Mouse (Mus musculus) spleen, postnatal 10 days (tissue): Measurements from ENCODE around the gene Pdik1l.
"Not testable (repeated sequence)": the region's sequence is repeated elsewhere in the genome, so short reads cannot be mapped to it uniquely, and the experiment has no call there.

Experiments
- DNase-seq, 2 experiments: peaks; one replicate each; pipeline ENCODE4 v3.0.0; 2021 to 2022; ENCODE audit warnings: low spot score in 2 of 2

Pdik1l gene

DNA sequence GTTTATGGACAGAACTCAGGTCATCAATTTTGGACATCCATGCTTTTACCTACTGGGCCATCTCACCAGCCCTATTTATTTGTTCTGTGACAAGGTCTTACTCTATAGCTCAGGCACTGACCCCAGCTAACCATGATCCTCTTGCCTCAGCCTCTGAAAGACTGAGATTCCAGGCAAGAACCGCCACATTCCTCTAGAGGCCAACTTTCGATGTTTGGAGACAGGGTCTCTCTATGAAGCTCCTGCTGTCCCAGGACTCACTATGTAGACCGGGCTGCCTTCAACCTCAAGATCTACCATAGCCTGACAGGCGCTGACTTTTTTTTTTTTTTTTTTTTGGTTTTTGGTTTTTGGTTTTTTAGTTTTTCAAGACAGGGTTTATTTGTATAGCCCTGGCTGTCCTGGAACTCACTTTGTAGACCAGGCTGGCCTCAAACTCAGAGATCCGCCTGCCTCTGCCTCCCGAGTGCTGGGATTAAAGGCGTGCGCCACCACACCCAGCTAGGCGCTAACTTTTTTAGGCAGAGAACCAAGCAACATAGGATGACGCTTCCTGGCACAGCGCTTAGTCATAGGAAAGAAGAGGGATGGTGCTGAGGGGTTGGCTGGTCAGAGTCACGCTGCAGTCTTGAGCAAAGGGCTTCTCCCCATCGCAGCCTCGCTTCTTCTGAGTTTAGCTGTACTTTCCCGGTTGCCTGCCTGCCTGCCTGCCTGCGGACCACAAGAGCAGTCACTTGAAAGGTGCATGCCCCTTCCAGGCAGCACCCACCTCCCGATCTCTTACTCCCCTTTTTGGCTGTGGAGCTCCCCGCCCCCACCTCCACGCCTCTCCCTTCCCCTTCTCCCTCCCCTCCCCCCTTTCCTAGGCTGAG is 11.2 kb upstream of the Pdik1l start:
- no peak for DNase-seq

DNA sequence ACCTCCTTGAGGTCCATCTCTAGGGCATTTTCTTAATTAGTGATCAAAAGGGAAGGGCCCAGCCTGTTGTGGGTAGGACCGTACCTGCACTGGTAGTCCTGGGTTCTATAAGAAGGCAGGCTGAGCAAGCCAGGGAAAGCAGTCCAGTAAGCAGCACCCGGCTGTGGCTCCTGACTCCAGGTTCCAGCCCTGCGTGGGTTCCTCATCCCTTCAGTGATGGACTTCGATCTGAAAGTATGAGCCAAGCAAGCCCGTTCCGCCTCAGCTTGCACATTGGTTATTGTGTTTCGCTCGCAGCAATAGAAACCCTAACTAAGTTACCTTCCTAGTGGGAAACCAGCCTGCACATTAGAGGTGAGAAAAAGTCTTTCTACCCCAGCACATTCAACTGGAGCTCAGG is 9.7 kb upstream of the Pdik1l start:
- DNase-seq = no peak

DNA sequence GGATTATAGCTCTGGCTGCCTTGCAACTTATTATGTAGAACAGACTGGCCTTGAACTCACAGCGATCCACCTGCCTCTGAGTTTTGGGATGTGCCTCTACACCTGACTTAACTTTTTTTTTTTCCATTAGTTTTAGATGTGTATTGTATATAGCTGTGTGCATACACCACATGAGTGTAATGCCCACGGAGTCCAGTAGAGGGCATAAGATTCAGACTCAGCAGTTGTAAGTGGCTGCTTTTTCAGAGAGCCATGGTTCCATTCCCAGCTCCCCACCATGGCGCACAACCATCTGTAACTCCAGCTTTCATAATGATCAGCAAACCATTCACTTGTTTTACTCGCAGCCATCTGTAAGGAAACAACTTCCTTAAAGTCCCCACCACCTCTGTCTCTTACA is 8.8 kb upstream of the Pdik1l start:
- DNase-seq = no peak

DNA sequence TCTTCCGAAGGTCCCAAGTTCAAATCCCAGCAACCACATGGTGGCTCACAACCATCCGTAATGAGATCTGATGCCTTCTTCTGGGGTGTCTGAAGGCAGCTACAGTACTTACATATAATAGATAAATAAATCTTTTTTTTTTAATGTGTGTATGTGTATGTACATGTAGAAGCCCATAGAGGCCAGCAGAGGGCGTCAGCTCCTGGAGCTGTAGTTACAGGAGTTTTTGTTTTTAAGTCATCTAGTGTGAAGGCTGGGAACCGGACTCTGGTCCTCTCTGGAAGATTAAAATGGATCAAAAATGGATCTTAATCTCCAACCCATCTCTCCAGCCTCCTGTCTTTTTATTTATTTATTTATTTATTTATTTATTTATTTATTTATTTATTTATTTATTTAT is 8.4 kb upstream of the Pdik1l start:
- DNase-seq = not testable (repeated sequence)

DNA sequence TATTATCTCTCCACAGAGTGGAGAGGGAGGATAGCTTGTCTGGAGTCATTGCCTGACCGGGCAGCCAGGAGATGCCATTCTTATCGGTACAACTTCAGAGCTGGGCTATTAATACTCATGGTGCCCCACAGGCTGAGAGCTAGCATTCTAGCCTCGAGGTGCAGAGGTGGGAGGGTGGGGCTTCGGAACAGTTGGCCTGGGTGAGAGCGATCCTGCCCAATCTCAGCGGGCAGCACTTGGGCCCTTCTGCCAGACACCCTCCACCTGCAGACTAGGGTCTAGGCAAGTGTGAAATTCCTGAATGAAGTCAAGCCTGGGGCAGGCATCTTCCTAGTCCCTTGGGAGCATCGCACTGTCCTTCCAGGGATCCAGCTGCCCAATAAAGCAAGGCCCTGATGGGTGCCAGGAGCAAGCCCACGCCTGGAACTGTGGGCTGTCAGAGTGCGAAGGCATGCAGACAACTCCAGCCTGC is 6.0 kb upstream of the Pdik1l start:
- no peak for DNase-seq

DNA sequence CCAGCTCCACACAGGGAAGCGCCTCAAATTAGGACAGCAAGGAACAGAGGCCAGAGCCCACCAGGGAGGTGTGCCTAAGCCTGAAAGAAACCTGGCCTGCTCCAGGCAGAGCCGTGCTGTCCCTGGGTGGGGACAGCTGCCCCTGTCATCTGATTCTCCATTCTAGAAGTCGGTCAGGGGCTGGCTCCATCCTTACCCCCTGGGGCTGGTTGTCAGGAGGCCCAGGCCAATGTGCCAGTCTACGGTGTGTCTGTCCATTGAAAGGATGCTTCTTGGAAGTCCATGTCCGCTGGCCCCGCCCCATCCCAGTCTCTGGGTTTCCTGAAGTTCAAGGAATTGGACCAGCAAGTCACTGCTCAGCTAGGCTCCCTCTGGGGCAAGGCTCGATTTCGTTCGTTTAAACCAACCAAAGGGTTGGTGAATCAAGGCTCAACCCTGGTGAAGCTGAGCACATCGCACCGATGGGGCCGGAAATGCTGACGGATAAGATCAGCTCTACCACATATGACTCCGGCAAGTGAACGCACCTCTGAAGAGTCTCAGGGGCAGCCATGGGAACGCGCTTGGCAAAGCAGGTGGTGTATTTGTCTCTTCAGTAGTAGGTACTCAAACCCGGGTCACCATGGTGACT is 5.5 kb upstream of the Pdik1l start:
- DNase-seq = no peak

DNA sequence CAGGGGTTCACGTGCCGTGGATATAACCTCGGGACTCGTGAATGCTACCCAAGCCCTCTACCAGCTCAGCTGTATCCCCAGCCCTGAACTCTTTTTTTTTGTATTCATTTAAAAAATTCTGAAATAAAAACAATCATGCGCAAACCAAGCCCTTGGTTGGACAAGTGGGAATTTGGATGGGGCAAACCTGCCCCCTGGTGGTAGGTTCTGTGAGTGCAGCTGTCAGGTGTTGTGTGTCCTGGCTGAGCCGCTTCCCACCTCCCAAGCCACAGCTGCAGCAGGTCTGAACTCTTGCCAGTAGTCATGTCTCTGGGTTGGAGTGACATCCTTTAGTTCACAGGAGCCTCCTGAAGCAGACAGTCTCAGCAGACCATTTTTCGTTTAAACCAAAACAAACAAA is 4.4 kb upstream of the Pdik1l start:
- DNase-seq = peak; percentile 79 to 88

DNA sequence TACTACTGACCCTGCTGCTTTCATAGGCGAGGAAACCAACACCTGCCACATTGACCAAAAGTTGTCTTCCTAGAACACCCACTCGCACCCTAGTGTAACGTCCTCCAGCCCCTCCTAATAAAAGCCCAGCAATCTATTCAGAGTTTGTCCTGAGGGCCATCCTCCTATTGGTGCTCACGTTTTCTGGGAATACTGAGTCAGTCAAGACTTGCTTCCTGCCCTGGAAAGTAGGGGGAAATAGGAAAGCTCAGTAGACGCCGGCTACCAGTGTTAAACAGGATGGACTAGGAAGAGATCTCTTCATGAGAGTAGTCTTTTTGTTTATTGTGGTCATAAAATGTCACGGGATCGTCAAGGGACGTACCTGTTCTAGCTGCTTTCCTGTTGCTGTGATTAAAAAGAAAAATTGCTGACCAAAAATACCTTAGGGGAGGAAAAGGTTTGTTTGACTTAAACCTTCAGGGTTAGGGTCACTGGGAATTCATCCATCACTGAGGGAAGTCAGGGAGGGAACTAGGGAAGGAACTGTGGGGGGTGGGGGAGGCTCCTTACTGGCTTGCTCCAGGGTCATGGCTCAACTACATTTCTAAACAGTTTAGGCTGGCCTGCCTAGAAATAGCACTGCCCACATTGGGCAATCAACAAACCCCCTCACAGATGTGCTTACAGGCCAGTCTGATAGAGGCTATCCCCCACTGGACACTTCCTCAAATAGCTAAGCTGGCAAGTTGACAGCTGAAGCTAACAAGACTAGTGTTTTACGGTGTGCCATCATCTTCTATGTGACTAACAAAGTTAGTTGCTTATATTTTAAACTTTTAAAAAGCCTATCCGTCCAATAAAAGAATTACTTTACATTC is 932 bp upstream of the Pdik1l start:
- no peak for DNase-seq

DNA sequence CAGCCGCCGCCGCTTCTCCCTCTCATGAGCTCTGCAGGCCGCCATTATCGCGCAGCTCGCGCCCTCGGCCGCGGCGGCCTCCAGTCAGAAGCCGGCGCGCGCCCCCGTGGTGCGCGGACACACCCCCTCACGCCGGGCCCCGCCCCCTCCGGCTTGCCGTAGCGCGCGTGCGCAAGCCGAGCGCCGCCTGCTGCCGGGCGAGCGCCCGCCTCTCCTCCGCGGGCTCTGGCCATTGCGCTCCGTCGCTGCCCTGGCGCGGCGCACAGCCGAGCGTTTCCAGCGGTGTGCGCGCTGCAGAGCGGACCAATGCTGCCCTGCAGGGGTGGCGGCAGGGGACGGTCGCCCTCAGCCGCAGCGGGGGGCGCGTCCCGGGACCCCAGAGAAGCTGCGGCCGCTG is 529 bp downstream of the Pdik1l start:
- DNase-seq = peak; percentile 98 to 99

DNA sequence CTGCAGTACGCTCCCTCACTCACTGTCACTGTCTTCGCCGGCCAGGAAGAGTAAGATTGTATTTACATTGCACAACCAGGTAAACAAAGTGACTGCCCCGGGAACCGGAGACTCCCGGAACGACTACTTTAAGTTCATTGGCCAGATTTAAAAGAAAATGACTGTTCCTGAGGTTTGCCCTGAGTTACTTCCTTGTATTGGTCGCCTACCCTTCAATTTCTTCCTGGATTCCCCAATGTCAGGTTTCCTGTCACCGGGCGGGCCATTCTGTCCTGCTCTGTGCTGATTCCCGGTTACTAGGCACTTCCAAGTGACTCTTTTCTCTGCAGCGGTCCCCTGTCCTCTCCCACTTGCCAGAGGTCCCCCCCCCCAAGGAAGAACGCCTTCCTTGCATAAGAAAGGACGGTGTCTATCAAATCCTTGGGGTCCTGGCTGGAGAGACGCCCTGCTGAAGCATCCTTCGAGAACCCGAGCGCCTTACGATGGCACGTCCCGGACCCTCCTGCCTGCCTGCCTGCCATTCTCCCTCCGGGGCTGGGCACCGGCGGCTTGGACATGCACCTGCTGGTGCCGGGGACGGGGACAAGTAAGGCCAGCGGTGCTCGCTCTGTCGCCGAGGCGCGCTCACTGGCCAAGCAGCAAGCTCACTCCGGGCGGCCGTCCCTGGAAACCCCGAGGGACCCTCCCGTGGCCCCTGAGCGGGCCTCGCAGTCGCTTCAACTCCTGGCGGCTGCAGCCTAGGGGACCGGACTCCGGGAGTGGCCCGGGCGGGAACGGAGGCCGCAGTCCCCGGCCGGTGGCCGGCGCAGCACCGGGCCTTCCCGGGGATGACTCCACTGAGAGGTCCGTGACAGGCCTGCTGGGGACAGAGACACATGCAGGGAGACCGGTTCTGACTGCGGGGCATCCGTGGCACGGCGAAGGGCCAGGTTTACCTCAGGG is 1.2 kb downstream of the Pdik1l start:
- peak; percentile 32 to 60 for DNase-seq

DNA sequence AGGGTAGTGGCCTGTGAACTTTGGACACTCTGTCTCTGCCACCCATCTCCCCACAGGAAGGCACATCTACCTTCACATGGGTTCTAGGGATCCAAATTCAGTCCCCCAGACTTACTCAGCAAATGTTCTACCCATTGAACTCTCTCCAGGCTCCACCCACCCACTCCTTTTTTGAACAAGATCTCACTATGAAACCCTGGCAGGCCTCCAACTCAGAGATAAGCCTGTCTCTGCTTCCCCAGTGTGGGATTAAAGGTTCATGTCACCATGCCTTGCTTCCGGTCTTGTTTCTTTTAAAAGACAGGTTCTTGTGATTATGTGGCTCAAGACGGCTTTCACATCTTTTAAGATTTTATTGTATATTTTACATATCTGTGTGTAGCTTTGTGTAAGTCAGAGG is 2.8 kb downstream of the Pdik1l start:
- peak; percentile 53 to 71 for DNase-seq

DNA sequence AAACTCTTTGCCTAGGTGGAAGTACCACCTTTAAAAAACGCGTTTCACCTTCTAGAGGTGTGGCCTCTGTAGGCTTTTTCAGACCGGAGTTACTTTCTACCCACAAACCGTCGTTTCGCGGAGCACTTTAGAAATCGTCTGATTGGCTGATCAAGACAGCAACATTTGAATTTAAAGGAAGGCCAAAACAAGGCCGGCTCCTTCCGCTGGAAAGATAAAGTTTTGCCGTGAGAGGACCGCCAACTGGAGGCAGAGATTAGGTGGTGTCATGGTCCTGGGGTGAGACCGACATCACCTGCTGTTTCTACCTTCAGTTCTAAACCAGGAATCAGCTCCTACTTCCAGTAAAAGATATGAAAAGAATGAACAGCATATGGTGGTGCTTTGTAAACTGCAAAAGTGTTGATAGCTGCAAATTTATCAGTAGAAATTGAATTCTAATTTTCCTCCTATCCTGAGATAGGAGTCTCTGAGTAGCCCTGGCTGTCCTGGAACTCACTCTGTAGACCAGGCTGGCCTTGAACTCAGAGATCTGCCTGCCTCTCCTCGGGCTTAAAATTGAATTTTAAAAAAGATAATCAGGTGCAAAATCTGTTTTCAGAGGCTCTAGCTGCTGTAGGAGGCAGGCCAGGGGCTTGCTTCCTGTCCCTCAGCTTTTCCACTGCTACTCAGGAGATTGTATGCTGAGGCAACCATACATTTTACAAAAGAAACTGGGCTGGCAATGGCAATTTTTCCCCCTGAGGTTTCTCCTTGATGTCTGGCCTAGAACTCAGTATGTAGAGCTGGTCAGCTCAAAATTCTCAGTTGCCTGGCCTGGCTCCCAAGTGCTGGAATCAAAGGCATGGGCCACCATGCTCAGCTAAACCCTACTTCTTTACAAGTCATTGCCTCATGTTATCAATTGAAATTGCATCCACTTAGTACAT is 14.0 kb downstream of the Pdik1l start:
- peak; percentile 50 to 74 for DNase-seq

DNA sequence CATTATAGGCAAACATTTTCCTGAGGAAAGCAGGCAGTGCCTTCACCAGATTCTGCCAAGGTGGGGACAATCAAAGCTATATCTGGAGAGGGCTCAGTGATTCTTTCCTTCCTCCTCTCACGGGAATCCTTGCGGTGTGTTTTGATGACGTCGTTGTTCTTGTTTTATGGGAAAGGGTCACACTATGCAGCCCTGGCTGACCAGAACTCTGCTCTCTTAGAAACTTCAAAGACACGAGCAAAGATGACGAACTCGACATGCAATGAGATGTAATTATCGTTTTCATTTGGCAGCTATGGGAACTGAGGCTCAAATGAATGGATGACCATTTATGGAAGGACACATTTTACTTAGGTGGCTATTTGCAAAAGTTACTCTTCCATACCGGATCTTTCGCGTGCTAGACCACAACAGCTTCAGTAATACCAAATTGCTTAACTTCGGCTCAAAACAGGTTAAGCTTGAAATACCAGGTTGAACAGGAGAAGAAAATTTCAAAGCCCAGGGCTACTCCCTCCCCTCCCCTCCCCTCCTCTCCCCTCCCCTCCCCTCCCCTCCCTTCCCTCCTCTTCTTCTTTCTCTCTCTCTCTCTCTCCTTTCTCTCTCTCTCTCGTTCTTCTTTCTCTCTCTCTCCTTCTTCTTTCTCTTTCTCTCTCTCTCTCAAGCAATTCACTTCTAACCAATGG is 14.8 kb downstream of the Pdik1l start:
- DNase-seq = no peak

DNA sequence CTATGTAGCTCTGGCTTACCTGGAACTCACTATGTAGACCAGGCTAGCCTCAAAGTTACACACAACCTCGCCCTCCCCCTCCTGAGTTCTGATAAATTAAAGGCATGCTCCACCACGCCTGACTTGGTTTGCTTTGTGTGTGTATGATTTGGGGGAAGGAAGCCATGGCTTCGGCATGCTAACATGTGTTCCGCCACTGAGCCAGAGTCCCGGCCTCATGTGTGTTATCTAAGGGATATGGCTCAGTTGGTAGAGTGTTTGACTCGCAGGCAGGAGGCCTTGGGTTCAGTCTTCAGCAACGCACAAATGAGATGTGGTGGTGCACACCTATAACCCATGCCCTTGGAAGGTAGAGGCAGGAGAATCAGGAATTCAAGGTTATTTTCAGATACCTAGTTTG is 15.7 kb downstream of the Pdik1l start:
- DNase-seq = no peak

DNA sequence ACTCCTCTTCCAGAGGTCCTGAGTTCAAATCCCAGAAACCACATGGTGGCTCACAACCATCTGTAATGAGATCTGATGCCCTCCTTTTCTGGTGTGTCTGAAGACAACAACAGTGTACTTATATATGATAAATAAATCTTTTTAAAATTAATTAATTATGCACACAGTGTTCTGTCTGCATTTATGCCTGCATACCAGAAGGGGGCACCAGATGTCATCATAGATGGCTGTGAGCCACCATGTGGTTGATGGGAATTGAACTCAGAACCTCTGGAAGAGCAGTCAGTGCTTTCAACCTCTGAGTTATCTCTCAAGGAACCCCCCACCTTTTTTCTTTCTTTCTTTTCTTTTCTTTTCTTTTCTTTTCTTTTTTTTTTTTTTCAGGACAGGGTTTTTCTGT is 18.1 kb downstream of the Pdik1l start:
- not testable (repeated sequence) for DNase-seq

DNA sequence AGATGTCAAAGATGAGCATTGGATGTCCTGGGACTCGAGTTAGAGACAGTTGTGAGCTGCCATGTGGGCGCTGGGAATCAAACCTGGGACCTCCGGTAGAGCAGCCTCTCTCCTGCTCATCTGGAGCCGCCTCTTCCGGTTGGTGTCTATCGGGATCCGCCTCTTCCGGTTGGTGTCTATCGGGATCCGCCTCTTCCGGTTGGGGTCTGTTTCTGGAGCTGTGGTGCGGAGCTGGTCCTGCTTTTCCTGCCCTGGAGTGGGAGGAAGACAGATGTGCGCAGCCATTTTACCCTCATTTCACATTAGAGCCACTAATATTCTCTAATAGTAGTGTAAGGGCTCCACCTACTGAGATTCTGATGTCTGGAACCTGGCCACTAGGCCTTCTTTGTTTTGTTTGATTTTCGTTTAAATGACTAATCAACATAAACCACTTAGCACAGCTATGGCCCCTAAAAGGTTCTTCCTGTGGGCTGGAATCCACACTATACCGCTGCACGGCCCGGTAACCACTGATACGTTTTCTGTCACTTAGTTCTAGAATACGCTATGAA is 19.5 kb downstream of the Pdik1l start:
- DNase-seq = no peak

DNA sequence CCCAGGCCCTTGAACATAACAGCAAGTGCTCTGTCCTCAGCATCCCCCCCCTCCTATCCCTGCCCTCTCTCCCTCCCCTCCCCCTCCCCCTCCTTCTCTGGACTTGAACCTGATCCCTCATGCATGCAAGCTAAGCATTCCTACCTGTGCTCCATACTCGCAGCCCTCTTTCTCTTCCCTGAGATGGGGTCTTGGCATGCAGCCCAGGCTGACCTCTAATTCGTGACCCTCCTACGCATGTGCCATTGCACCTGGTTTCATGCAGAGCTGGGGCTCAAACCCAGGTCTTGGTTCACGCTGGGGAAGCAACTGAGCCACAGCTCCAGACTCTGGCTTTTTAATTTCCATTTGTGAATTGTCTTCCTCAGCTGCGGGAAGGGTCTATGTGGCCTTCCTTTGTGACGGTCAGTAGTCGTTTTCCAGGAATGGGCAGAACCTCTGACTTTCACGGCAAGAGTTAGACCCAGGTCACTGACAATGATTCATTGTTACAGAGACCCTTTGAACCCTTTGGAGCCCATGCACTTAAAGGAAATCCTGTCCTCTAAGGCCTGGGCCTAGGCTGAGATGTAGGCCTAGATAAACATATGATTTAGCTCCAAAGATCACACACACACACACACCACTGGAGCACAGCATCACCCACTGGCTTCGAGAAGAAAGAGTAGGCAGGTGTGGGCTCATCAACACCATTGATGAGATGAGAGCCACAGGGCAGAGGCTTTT is 21.7 kb downstream of the Pdik1l start:
- no peak for DNase-seq

DNA sequence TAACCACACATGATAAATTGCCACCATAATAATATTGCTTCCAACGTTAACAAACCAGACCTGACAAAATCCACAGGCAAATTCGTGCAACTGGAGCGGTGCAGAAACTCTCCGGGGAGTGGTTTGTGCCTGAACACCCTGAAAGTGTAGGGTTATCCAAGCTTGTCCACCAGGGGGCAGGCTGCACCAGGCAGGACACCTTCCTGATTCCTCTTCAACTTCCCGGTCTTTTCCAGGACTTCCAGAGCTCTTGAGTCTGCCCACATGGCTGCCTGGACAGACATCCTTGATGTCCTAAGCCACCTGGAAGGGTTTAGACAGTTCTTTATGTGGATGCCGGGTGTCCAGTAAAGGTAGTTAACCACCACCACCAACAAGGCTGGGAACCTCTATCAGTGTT is 24.5 kb downstream of the Pdik1l start:
- DNase-seq = peak in 1 of 2 experiments; percentile 78
